Mouse (Mus musculus): ENCODE results near the gene Scg3. TPM values are rescaled to one million over a fixed set of nuclear protein-coding genes. Genes with fewer than 3 reads are reported as not detected.
A peak's percentile ranks its signal among the peaks of the same experiment; 100 is the strongest.
"Not testable (repeated sequence)": the region's sequence is repeated elsewhere in the genome, so short reads cannot be mapped to it uniquely, and the experiment has no call there.

Gene Scg3
- polyA plus RNA-seq, 1 experiment from 2014 or later: 0.64 TPM

GRCm38 (mm10) chr9:75665364-75665763 lies 18.5 kb downstream of the Scg3 start:
- 81% methylated on average over 6 of the region's 6 CpGs for WGBS
- ATAC-seq (ENCODE audit: insufficient number of reproducible peaks, low FRiP score): no peak

GRCm38 (mm10) chr9:75660917-75661316 lies 22.9 kb downstream of the Scg3 start:
- no peaks in the 10 kb centered on the region for H3K9me3 ChIP-seq (replicated peaks)
- ATAC-seq (ENCODE audit: insufficient number of reproducible peaks, low FRiP score): no peak
- H3K27me3 ChIP-seq (replicated peaks): no peaks in the 10 kb centered on the region
- H3K36me3 ChIP-seq: no peaks in the 10 kb centered on the region
- H3K9ac ChIP-seq: no peak overlapping the region
- no peak overlapping the region for H3K27ac ChIP-seq (ENCODE audit: poor library complexity, severe bottlenecking)
- 71% methylated on average over 8 of the region's 8 CpGs for WGBS
- no peak overlapping the region for H3K4me2 ChIP-seq
- H3K4me1 ChIP-seq (replicated peaks): no peaks in the 10 kb centered on the region
- no peak overlapping the region for H3K4me3 ChIP-seq

More at GRCm38 (mm10) chr9:75665364-75665763, 18.5 kb downstream of the Scg3 start:
- H3K27me3 ChIP-seq (replicated peaks): no peaks in the 10 kb centered on the region
- H3K9ac ChIP-seq: no peak overlapping the region
- H3K4me1 ChIP-seq (replicated peaks): no peaks in the 10 kb centered on the region
- H3K4me3 ChIP-seq: no peak overlapping the region
- H3K27ac ChIP-seq (ENCODE audit: poor library complexity, severe bottlenecking): no peak overlapping the region
- no peaks in the 10 kb centered on the region for H3K9me3 ChIP-seq (replicated peaks)
- H3K4me2 ChIP-seq: no peak overlapping the region
- H3K36me3 ChIP-seq: no peaks in the 10 kb centered on the region

- H3K9me3 ChIP-seq (replicated peaks); ATAC-seq (ENCODE audit: insufficient number of reproducible peaks, low FRiP score): not testable (repeated sequence)
- WGBS: 87% methylated on average over 3 of the region's 3 CpGs
Observed at GRCm38 (mm10) chr9:75656456-75656855, 27.4 kb downstream of the Scg3 start.

GRCm38 (mm10) chr9:75653981-75654911 lies 29.6 kb downstream of the Scg3 start:
- Histone ChIP-seq H3K36me3 (no peaks in the 10 kb centered on the region), H3K4me1 (replicated peaks) (peaks cover 10% of the 10 kb centered on the region; the same call in 1 of the 2 replicates), H3K4me2 (0 out of 2 replicates have a peak overlapping the region, but pooled peaks have one; percentile 1), H3K9ac (no peak overlapping the region), H3K4me3 (no peak overlapping the region), H3K9me3 (replicated peaks) (no peaks in the 10 kb centered on the region), H3K27ac (ENCODE audit: poor library complexity, severe bottlenecking) (peak overlapping the region; percentile 35; the same call in 1 of the 2 replicates), H3K27me3 (replicated peaks) (no peaks in the 10 kb centered on the region)
- 30% methylated on average over 12 of the region's 12 CpGs for WGBS
- no peak for ATAC-seq (ENCODE audit: insufficient number of reproducible peaks, low FRiP score)

More at GRCm38 (mm10) chr9:75656456-75656855, 27.4 kb downstream of the Scg3 start:
- H3K27me3 ChIP-seq (replicated peaks); H3K4me2 ChIP-seq; H3K9ac ChIP-seq; H3K4me3 ChIP-seq; H3K36me3 ChIP-seq; H3K27ac ChIP-seq (ENCODE audit: poor library complexity, severe bottlenecking): not testable (repeated sequence)
- H3K4me1 ChIP-seq (replicated peaks): peaks cover 10% of the 10 kb centered on the region; the same call in 1 of the 2 replicates

GRCm38 (mm10) chr9:75645405-75645804 lies 38.5 kb downstream of the Scg3 start:
- no peak overlapping the region for H3K27ac ChIP-seq (ENCODE audit: poor library complexity, severe bottlenecking)
- H3K4me1 ChIP-seq (replicated peaks): 0 out of 2 replicates have a peak, but pooled peaks cover 4% of the 10 kb centered on the region
- H3K9me3 ChIP-seq (replicated peaks): peaks cover 17% of the 10 kb centered on the region; the same call in 1 of the 2 replicates
- WGBS: 41% methylated on average over 3 of the region's 3 CpGs
- no peaks in the 10 kb centered on the region for H3K36me3 ChIP-seq
- no peaks in the 10 kb centered on the region for H3K27me3 ChIP-seq (replicated peaks)
- no peak overlapping the region for H3K4me2 ChIP-seq
- no peak for ATAC-seq (ENCODE audit: insufficient number of reproducible peaks, low FRiP score)
- no peak overlapping the region for H3K9ac ChIP-seq
- H3K4me3 ChIP-seq: no peak overlapping the region

GRCm38 (mm10) chr9:75634226-75634625 lies 49.6 kb downstream of the Scg3 start:
- 77% methylated on average over 4 of the region's 4 CpGs for WGBS
- Histone ChIP-seq H3K27ac (ENCODE audit: poor library complexity, severe bottlenecking) (no peak overlapping the region), H3K9me3 (replicated peaks) (no peaks in the 10 kb centered on the region), H3K4me3 (no peak overlapping the region), H3K4me1 (replicated peaks) (peaks cover 11% of the 10 kb centered on the region), H3K27me3 (replicated peaks) (no peaks in the 10 kb centered on the region), H3K9ac (no peak overlapping the region), H3K4me2 (no peak overlapping the region), H3K36me3 (no peaks in the 10 kb centered on the region)
- no peak for ATAC-seq (ENCODE audit: insufficient number of reproducible peaks, low FRiP score)

- H3K4me2 ChIP-seq: no peak overlapping the region
- peaks cover 11% of the 10 kb centered on the region for H3K4me1 ChIP-seq (replicated peaks)
- WGBS: 86% methylated on average over 8 of the region's 8 CpGs
- H3K9me3 ChIP-seq (replicated peaks): no peaks in the 10 kb centered on the region
- no peaks in the 10 kb centered on the region for H3K27me3 ChIP-seq (replicated peaks)
- H3K27ac ChIP-seq (ENCODE audit: poor library complexity, severe bottlenecking): no peak overlapping the region
- H3K36me3 ChIP-seq: no peaks in the 10 kb centered on the region
- no peak for ATAC-seq (ENCODE audit: insufficient number of reproducible peaks, low FRiP score)
- H3K4me3 ChIP-seq: no peak overlapping the region
- no peak overlapping the region for H3K9ac ChIP-seq
Observed at GRCm38 (mm10) chr9:75633603-75634002, 50.3 kb downstream of the Scg3 start.

- WGBS: 43% methylated on average over 1 of the region's 1 CpGs
- Histone ChIP-seq H3K4me1 (replicated peaks) (peaks cover 11% of the 10 kb centered on the region), H3K27ac (ENCODE audit: poor library complexity, severe bottlenecking) (no peak overlapping the region), H3K9ac (no peak overlapping the region), H3K4me3 (no peak overlapping the region), H3K27me3 (replicated peaks) (no peaks in the 10 kb centered on the region), H3K36me3 (no peaks in the 10 kb centered on the region), H3K9me3 (replicated peaks) (no peaks in the 10 kb centered on the region), H3K4me2 (no peak overlapping the region)
- no peak for ATAC-seq (ENCODE audit: insufficient number of reproducible peaks, low FRiP score)
Observed at GRCm38 (mm10) chr9:75632902-75633301, 51.0 kb downstream of the Scg3 start.

- Histone ChIP-seq H3K4me3 (no peak overlapping the region), H3K27me3 (replicated peaks) (no peaks in the 10 kb centered on the region), H3K4me1 (replicated peaks) (peaks cover 11% of the 10 kb centered on the region), H3K9me3 (replicated peaks) (no peaks in the 10 kb centered on the region), H3K36me3 (no peaks in the 10 kb centered on the region), H3K9ac (no peak overlapping the region), H3K27ac (ENCODE audit: poor library complexity, severe bottlenecking) (no peak overlapping the region), H3K4me2 (no peak overlapping the region)
- no peak for ATAC-seq (ENCODE audit: insufficient number of reproducible peaks, low FRiP score)
- 60% methylated on average over 10 of the region's 10 CpGs for WGBS
Observed at GRCm38 (mm10) chr9:75632111-75632510, 51.7 kb downstream of the Scg3 start.

- no peak for ATAC-seq (ENCODE audit: insufficient number of reproducible peaks, low FRiP score)
- H3K27me3 ChIP-seq (replicated peaks): no peaks in the 10 kb centered on the region
- 72% methylated on average over 8 of the region's 8 CpGs for WGBS
- H3K9ac ChIP-seq: no peak overlapping the region
- peak overlapping the region; percentile 16; the same call in 1 of the 2 replicates for H3K27ac ChIP-seq (ENCODE audit: poor library complexity, severe bottlenecking)
- H3K4me3 ChIP-seq: no peak overlapping the region
- H3K36me3 ChIP-seq: no peaks in the 10 kb centered on the region
- H3K4me2 ChIP-seq: no peak overlapping the region
- H3K9me3 ChIP-seq (replicated peaks): no peaks in the 10 kb centered on the region
- peaks cover 11% of the 10 kb centered on the region for H3K4me1 ChIP-seq (replicated peaks)
Observed at GRCm38 (mm10) chr9:75630823-75631454, 52.9 kb downstream of the Scg3 start.

- H3K4me2 ChIP-seq: peak overlapping the region; percentile 87
- H3K9me3 ChIP-seq (replicated peaks): no peaks in the 10 kb centered on the region
- H3K27ac ChIP-seq (ENCODE audit: poor library complexity, severe bottlenecking): peak overlapping the region; percentile 49
- peak overlapping the region; percentile 63 for H3K4me3 ChIP-seq
- no peaks in the 10 kb centered on the region for H3K36me3 ChIP-seq
- H3K27me3 ChIP-seq (replicated peaks): 0 out of 2 replicates have a peak, but pooled peaks cover 3% of the 10 kb centered on the region
- 1% methylated on average over 14 of the region's 14 CpGs for WGBS
- no peak for ATAC-seq (ENCODE audit: insufficient number of reproducible peaks, low FRiP score)
- peak overlapping the region; percentile 76 for H3K9ac ChIP-seq
- H3K4me1 ChIP-seq (replicated peaks): peaks cover 4% of the 10 kb centered on the region; the same call in 1 of the 2 replicates
Observed at GRCm38 (mm10) chr9:75626308-75626604, 57.6 kb downstream of the Scg3 start.
